Mouse (Mus musculus): ENCODE measurements at regions not wholly inside any gene's neighbourhood (a gene's known extent, or its start where the extent isn't known, plus 50 kb on each side); places are given as distances from the start of the nearest gene placed in this dataset.

- no peaks in the 10 kb centered on the region for H3K9me3 ChIP-seq (ENCODE audit: control insufficient read depth, low read length)
- no peaks in the 10 kb centered on the region for H3K27me3 ChIP-seq (ENCODE audit: control insufficient read depth, insufficient read depth, low read length)
- no peak overlapping the region for H3K4me3 ChIP-seq (ENCODE audit: low read depth, low read length)
- H3K36me3 ChIP-seq (ENCODE audit: control insufficient read depth, insufficient read depth, low read length) = no peaks in the 10 kb centered on the region
- H3K9ac ChIP-seq (ENCODE audit: low read length) = no peak overlapping the region
- DNase-seq (ENCODE audit: low spot score) = no peak
- H3K27ac ChIP-seq (replicated peaks; ENCODE audit: low read depth, low read length) = no peak overlapping the region
- no peaks in the 10 kb centered on the region for H3K4me1 ChIP-seq (ENCODE audit: control insufficient read depth, insufficient read depth, low read length)
- H3K4me2 ChIP-seq (ENCODE audit: low read depth, severe bottlenecking) = no peak overlapping the region
- WGBS = 97% methylated on average over 4 of the region's 4 CpGs
- ATAC-seq (ENCODE audit: insufficient number of reproducible peaks, low FRiP score, low TSS enrichment, low read depth) = no peak
Measured at GRCm38 (mm10) chr5:64710968-64711367, 92.2 kb upstream of the Klf3 start.

- H3K36me3 ChIP-seq (ENCODE audit: control insufficient read depth, insufficient read depth, low read length) = no peaks in the 10 kb centered on the region
- H3K9ac ChIP-seq (ENCODE audit: low read length) = no peak overlapping the region
- WGBS = 77% methylated on average over 10 of the region's 10 CpGs
- H3K4me3 ChIP-seq (ENCODE audit: low read depth, low read length) = no peak overlapping the region
- H3K27me3 ChIP-seq (ENCODE audit: control insufficient read depth, insufficient read depth, low read length) = no peaks in the 10 kb centered on the region
- no peaks in the 10 kb centered on the region for H3K9me3 ChIP-seq (ENCODE audit: control insufficient read depth, low read length)
- no peak overlapping the region for H3K27ac ChIP-seq (replicated peaks; ENCODE audit: low read depth, low read length)
- no peak for DNase-seq (ENCODE audit: low spot score)
- no peaks in the 10 kb centered on the region for H3K4me1 ChIP-seq (ENCODE audit: control insufficient read depth, insufficient read depth, low read length)
- no peak overlapping the region for H3K4me2 ChIP-seq (ENCODE audit: low read depth, severe bottlenecking)
- ATAC-seq (ENCODE audit: insufficient number of reproducible peaks, low FRiP score, low TSS enrichment, low read depth) = no peak
Measured at GRCm38 (mm10) chr5:64714221-64714653, 89.0 kb upstream of the Klf3 start.

GRCm38 (mm10) chr5:64714710-64715109, 88.5 kb upstream of the Klf3 start:
- no peak for DNase-seq (ENCODE audit: low spot score)
- Histone ChIP-seq H3K4me2 (ENCODE audit: low read depth, severe bottlenecking) (no peak overlapping the region), H3K4me1 (ENCODE audit: control insufficient read depth, insufficient read depth, low read length) (no peaks in the 10 kb centered on the region), H3K27ac (replicated peaks; ENCODE audit: low read depth, low read length) (no peak overlapping the region), H3K9me3 (ENCODE audit: control insufficient read depth, low read length) (no peaks in the 10 kb centered on the region), H3K36me3 (ENCODE audit: control insufficient read depth, insufficient read depth, low read length) (no peaks in the 10 kb centered on the region), H3K9ac (ENCODE audit: low read length) (no peak overlapping the region), H3K4me3 (ENCODE audit: low read depth, low read length) (no peak overlapping the region), H3K27me3 (ENCODE audit: control insufficient read depth, insufficient read depth, low read length) (no peaks in the 10 kb centered on the region)
- ATAC-seq (ENCODE audit: insufficient number of reproducible peaks, low FRiP score, low TSS enrichment, low read depth) = no peak
- 75% methylated on average over 7 of the region's 7 CpGs for WGBS

GRCm38 (mm10) chr5:64716551-64716950, 86.6 kb upstream of the Klf3 start:
- Histone ChIP-seq H3K27ac (replicated peaks; ENCODE audit: low read depth, low read length) (no peak overlapping the region), H3K9me3 (ENCODE audit: control insufficient read depth, low read length) (no peaks in the 10 kb centered on the region), H3K4me1 (ENCODE audit: control insufficient read depth, insufficient read depth, low read length) (no peaks in the 10 kb centered on the region), H3K36me3 (ENCODE audit: control insufficient read depth, insufficient read depth, low read length) (no peaks in the 10 kb centered on the region), H3K4me3 (ENCODE audit: low read depth, low read length) (no peak overlapping the region), H3K9ac (ENCODE audit: low read length) (no peak overlapping the region), H3K27me3 (ENCODE audit: control insufficient read depth, insufficient read depth, low read length) (no peaks in the 10 kb centered on the region), H3K4me2 (ENCODE audit: low read depth, severe bottlenecking) (no peak overlapping the region)
- 84% methylated on average over 4 of the region's 4 CpGs for WGBS
- no peak for DNase-seq (ENCODE audit: low spot score)
- no peak for ATAC-seq (ENCODE audit: insufficient number of reproducible peaks, low FRiP score, low TSS enrichment, low read depth)

- no peak overlapping the region for H3K9ac ChIP-seq (ENCODE audit: low read length)
- no peaks in the 10 kb centered on the region for H3K36me3 ChIP-seq (ENCODE audit: control insufficient read depth, insufficient read depth, low read length)
- H3K27ac ChIP-seq (replicated peaks; ENCODE audit: low read depth, low read length) = no peak overlapping the region
- no peaks in the 10 kb centered on the region for H3K27me3 ChIP-seq (ENCODE audit: control insufficient read depth, insufficient read depth, low read length)
- no peak for DNase-seq (ENCODE audit: low spot score)
- no peaks in the 10 kb centered on the region for H3K9me3 ChIP-seq (ENCODE audit: control insufficient read depth, low read length)
- no peaks in the 10 kb centered on the region for H3K4me1 ChIP-seq (ENCODE audit: control insufficient read depth, insufficient read depth, low read length)
- H3K4me2 ChIP-seq (ENCODE audit: low read depth, severe bottlenecking) = no peak overlapping the region
- no peak overlapping the region for H3K4me3 ChIP-seq (ENCODE audit: low read depth, low read length)
- no peak for ATAC-seq (ENCODE audit: insufficient number of reproducible peaks, low FRiP score, low TSS enrichment, low read depth)
Measured at GRCm38 (mm10) chr5:64722211-64722610, 81.0 kb upstream of the Klf3 start.

- DNase-seq (ENCODE audit: low spot score) (no peak), ATAC-seq (ENCODE audit: insufficient number of reproducible peaks, low FRiP score, low TSS enrichment, low read depth) (no peak)
- H3K9me3 ChIP-seq (ENCODE audit: control insufficient read depth, low read length) = no peaks in the 10 kb centered on the region
- no peaks in the 10 kb centered on the region for H3K36me3 ChIP-seq (ENCODE audit: control insufficient read depth, insufficient read depth, low read length)
- no peak overlapping the region for H3K27ac ChIP-seq (replicated peaks; ENCODE audit: low read depth, low read length)
- no peaks in the 10 kb centered on the region for H3K27me3 ChIP-seq (ENCODE audit: control insufficient read depth, insufficient read depth, low read length)
- no peak overlapping the region for H3K4me2 ChIP-seq (ENCODE audit: low read depth, severe bottlenecking)
- WGBS = 77% methylated on average over 2 of the region's 2 CpGs
- no peak overlapping the region for H3K4me3 ChIP-seq (ENCODE audit: low read depth, low read length)
- no peak overlapping the region for H3K9ac ChIP-seq (ENCODE audit: low read length)
- H3K4me1 ChIP-seq (ENCODE audit: control insufficient read depth, insufficient read depth, low read length) = no peaks in the 10 kb centered on the region
Measured at GRCm38 (mm10) chr5:64727847-64728246, 75.3 kb upstream of the Klf3 start.

GRCm38 (mm10) chr5:64732356-64732755, 70.8 kb upstream of the Klf3 start:
- Histone ChIP-seq H3K36me3 (ENCODE audit: control insufficient read depth, insufficient read depth, low read length) (no peaks in the 10 kb centered on the region), H3K9me3 (ENCODE audit: control insufficient read depth, low read length) (no peaks in the 10 kb centered on the region), H3K9ac (ENCODE audit: low read length) (no peak overlapping the region), H3K27me3 (ENCODE audit: control insufficient read depth, insufficient read depth, low read length) (no peaks in the 10 kb centered on the region), H3K4me3 (ENCODE audit: low read depth, low read length) (no peak overlapping the region), H3K27ac (replicated peaks; ENCODE audit: low read depth, low read length) (no peak overlapping the region), H3K4me2 (ENCODE audit: low read depth, severe bottlenecking) (no peak overlapping the region), H3K4me1 (ENCODE audit: control insufficient read depth, insufficient read depth, low read length) (no peaks in the 10 kb centered on the region)
- DNase-seq (ENCODE audit: low spot score) (no peak), ATAC-seq (ENCODE audit: insufficient number of reproducible peaks, low FRiP score, low TSS enrichment, low read depth) (no peak)
- 86% methylated on average over 3 of the region's 3 CpGs for WGBS

GRCm38 (mm10) chr5:64736985-64737384, 66.2 kb upstream of the Klf3 start:
- no peak for DNase-seq (ENCODE audit: low spot score)
- no peak for ATAC-seq (ENCODE audit: insufficient number of reproducible peaks, low FRiP score, low TSS enrichment, low read depth)
- peaks cover 21% of the 10 kb centered on the region for H3K4me1 ChIP-seq (ENCODE audit: control insufficient read depth, insufficient read depth, low read length)
- H3K27me3 ChIP-seq (ENCODE audit: control insufficient read depth, insufficient read depth, low read length) = no peaks in the 10 kb centered on the region
- H3K4me3 ChIP-seq (ENCODE audit: low read depth, low read length) = no peak overlapping the region
- H3K9me3 ChIP-seq (ENCODE audit: control insufficient read depth, low read length) = no peaks in the 10 kb centered on the region
- no peak overlapping the region for H3K27ac ChIP-seq (replicated peaks; ENCODE audit: low read depth, low read length)
- H3K4me2 ChIP-seq (ENCODE audit: low read depth, severe bottlenecking) = no peak overlapping the region
- H3K9ac ChIP-seq (ENCODE audit: low read length) = no peak overlapping the region
- H3K36me3 ChIP-seq (ENCODE audit: control insufficient read depth, insufficient read depth, low read length) = no peaks in the 10 kb centered on the region

- no peaks in the 10 kb centered on the region for H3K27me3 ChIP-seq (ENCODE audit: control insufficient read depth, insufficient read depth, low read length)
- H3K9ac ChIP-seq (ENCODE audit: low read length) = no peak overlapping the region
- H3K4me1 ChIP-seq (ENCODE audit: control insufficient read depth, insufficient read depth, low read length) = peaks cover 21% of the 10 kb centered on the region
- no peak overlapping the region for H3K4me3 ChIP-seq (ENCODE audit: low read depth, low read length)
- H3K27ac ChIP-seq (replicated peaks; ENCODE audit: low read depth, low read length) = no peak overlapping the region
- no peak overlapping the region for H3K4me2 ChIP-seq (ENCODE audit: low read depth, severe bottlenecking)
- no peaks in the 10 kb centered on the region for H3K9me3 ChIP-seq (ENCODE audit: control insufficient read depth, low read length)
- ATAC-seq (ENCODE audit: insufficient number of reproducible peaks, low FRiP score, low TSS enrichment, low read depth) = peak; percentile 41; the same call in 1 of the 2 replicates
- H3K36me3 ChIP-seq (ENCODE audit: control insufficient read depth, insufficient read depth, low read length) = no peaks in the 10 kb centered on the region
- 22% methylated on average over 11 of the region's 11 CpGs for WGBS
- DNase-seq (ENCODE audit: low spot score) = peak; percentile 44
Measured at GRCm38 (mm10) chr5:64738096-64738780, 65.0 kb upstream of the Klf3 start.
